Mouse (Mus musculus): ENCODE data around the gene Mrpl21. TPM values are rescaled to one million over a fixed set of nuclear protein-coding genes. Genes with fewer than 3 reads are reported as not detected.

The Mrpl21 gene
- 104 and 113 TPM in 2 replicates for polyA plus RNA-seq (2016; fragmentation: Nextera tagmentation; extraction: Ambion mirVana)

- peak within 1 kb of the TSS; percentile 73 for H3K4me2 ChIP-seq (replicated peaks)
- no peaks in the 10 kb centered on the region for H3K27me3 ChIP-seq (replicated peaks)
- peak; percentile 92 for ATAC-seq (ENCODE audit: low FRiP score, low read depth)
- H3K9ac ChIP-seq = peak within 1 kb of the TSS; percentile 80
- peaks cover 46% of the 10 kb centered on the region for H3K36me3 ChIP-seq
- H3K27ac ChIP-seq = no peak within 1 kb of the TSS
- H3K4me1 ChIP-seq = peaks cover 16% of the 10 kb centered on the region
- peak within 1 kb of the TSS; percentile 73 for H3K4me3 ChIP-seq
- no peaks in the 10 kb centered on the region for H3K9me3 ChIP-seq
- WGBS = under 1% methylated on average over 49 of the region's 49 CpGs
Observed at GRCm38 (mm10) chr19:3282572-3283467, at the start of gene Mrpl21, which contains the start of gene Ighmbp2. Gene Mrpl21, plus strand, starts transcription at chr19:3282901. Gene Ighmbp2, minus strand, starts transcription at chr19:3283017.

DNA sequence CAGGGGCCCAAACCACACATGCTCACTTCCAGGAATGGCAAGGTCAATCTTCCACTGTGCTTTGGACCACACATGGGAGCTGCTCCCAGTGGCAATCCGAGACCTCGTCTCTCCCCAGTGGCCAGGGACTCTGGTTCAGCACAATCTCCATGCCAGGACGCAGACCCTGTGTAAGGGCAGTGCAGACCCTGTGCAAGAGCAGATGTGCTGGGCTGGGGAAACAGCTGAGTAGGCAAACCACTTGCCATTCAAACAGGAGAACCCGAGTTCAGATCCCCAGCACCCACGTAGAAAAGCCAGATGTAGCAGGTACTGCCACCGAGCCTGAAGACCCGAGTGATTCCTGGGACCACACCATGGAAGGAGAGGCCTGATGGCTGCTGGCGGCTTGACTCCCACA lies 22.7 kb upstream of the Mrpl21 start:
- Histone ChIP-seq H3K4me1 (no peaks in the 10 kb centered on the region), H3K36me3 (peaks cover 48% of the 10 kb centered on the region), H3K27me3 (replicated peaks) (no peaks in the 10 kb centered on the region), H3K9ac (no peak overlapping the region), H3K4me3 (no peak overlapping the region), H3K9me3 (no peaks in the 10 kb centered on the region), H3K4me2 (replicated peaks) (no peak overlapping the region), H3K27ac (no peak overlapping the region)
- 93% methylated on average over 8 of the region's 8 CpGs for WGBS
- no peak for ATAC-seq (ENCODE audit: low FRiP score, low read depth)

DNA sequence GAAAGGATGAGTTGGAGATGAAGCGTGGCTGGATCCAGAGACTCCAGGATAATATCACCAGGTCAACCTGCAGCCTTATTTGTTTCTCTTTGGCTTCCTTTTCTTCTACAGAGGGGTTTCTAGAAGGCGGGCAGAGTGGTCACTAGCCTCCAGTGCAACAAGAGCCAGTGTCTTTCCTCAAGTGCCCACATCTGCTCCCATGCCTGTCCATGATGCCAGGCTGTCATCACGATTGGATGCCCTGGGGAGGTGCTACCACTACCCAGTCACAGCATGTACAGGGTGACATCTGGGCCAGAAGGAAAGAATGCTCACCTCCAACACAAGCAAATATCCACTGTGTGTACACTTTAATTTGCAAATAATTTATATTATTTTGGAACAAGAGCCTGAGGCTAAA lies 22.1 kb upstream of the Mrpl21 start:
- Histone ChIP-seq H3K4me1 (no peaks in the 10 kb centered on the region), H3K4me3 (no peak overlapping the region), H3K9ac (no peak overlapping the region), H3K36me3 (peaks cover 54% of the 10 kb centered on the region), H3K9me3 (no peaks in the 10 kb centered on the region), H3K4me2 (replicated peaks) (no peak overlapping the region), H3K27ac (no peak overlapping the region), H3K27me3 (replicated peaks) (no peaks in the 10 kb centered on the region)
- 90% methylated on average over 3 of the region's 3 CpGs for WGBS
- no peak for ATAC-seq (ENCODE audit: low FRiP score, low read depth)

- no peak overlapping the region for H3K27ac ChIP-seq
- H3K4me2 ChIP-seq (replicated peaks) = no peak overlapping the region
- peaks cover 62% of the 10 kb centered on the region for H3K36me3 ChIP-seq
- 93% methylated on average over 7 of the region's 7 CpGs for WGBS
- H3K27me3 ChIP-seq (replicated peaks) = no peaks in the 10 kb centered on the region
- no peak overlapping the region for H3K9ac ChIP-seq
- no peak for ATAC-seq (ENCODE audit: low FRiP score, low read depth)
- H3K9me3 ChIP-seq = no peaks in the 10 kb centered on the region
- H3K4me3 ChIP-seq = no peak overlapping the region
- no peaks in the 10 kb centered on the region for H3K4me1 ChIP-seq
Observed at GRCm38 (mm10) chr19:3261336-3261735, 21.4 kb upstream of the Mrpl21 start.

- WGBS = 90% methylated on average over 12 of the region's 12 CpGs
- Histone ChIP-seq H3K9me3 (no peaks in the 10 kb centered on the region), H3K4me1 (no peaks in the 10 kb centered on the region), H3K9ac (no peak overlapping the region), H3K36me3 (peaks cover 68% of the 10 kb centered on the region), H3K4me2 (replicated peaks) (no peak overlapping the region), H3K27me3 (replicated peaks) (no peaks in the 10 kb centered on the region), H3K4me3 (no peak overlapping the region), H3K27ac (no peak overlapping the region)
- ATAC-seq (ENCODE audit: low FRiP score, low read depth) = no peak
Observed at GRCm38 (mm10) chr19:3261764-3262525, 20.8 kb upstream of the Mrpl21 start.

DNA sequence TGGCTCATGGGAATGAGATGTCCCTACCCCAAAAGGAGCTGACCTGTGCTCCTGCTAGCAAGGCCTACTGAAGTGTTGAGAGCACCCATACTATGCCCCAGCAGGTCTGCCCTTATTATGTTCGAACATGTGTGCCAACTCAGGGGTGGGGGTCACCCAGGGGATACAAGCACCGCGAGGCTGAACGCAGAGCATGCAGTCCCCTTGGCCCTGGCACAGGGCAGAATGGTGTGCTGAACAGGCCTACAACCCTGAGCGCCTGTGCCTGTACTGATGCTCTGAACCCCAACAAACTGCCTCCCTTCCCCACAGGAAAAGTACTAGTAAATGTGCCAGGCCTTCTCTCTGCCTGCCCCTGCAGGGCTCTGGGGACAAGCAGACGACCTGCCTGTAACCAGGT lies 18.4 kb upstream of the Mrpl21 start:
- H3K4me2 ChIP-seq (replicated peaks) = no peak overlapping the region
- H3K4me1 ChIP-seq = no peaks in the 10 kb centered on the region
- 95% methylated on average over 6 of the region's 6 CpGs for WGBS
- H3K9me3 ChIP-seq = no peaks in the 10 kb centered on the region
- no peak overlapping the region for H3K27ac ChIP-seq
- no peak for ATAC-seq (ENCODE audit: low FRiP score, low read depth)
- no peak overlapping the region for H3K9ac ChIP-seq
- H3K36me3 ChIP-seq = peaks cover 92% of the 10 kb centered on the region
- no peaks in the 10 kb centered on the region for H3K27me3 ChIP-seq (replicated peaks)
- H3K4me3 ChIP-seq = no peak overlapping the region

DNA sequence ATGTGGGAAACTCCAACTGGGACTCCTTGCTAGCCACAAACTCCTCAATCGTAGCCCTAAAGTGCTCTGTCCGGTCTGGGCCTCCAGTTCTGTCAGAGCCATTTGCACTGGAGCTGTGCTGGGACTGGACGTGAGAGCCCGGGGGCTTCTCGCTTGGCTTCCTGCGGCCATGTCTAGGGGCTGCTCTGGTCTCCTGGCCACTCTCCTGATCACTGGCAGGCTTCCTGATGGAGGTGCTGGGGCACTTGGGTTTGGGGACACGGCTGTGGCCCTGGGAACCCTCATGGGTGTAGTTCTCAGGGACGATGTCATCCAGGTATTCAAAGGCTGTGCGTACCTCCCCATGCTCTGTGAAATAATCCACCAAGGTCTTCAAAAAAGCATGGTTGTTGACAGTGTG lies 17.5 kb upstream of the Mrpl21 start:
- no peaks in the 10 kb centered on the region for H3K9me3 ChIP-seq
- peaks cover 92% of the 10 kb centered on the region for H3K36me3 ChIP-seq
- 94% methylated on average over 9 of the region's 9 CpGs for WGBS
- no peak overlapping the region for H3K27ac ChIP-seq
- no peak overlapping the region for H3K9ac ChIP-seq
- H3K4me1 ChIP-seq = no peaks in the 10 kb centered on the region
- H3K27me3 ChIP-seq (replicated peaks) = no peaks in the 10 kb centered on the region
- no peak for ATAC-seq (ENCODE audit: low FRiP score, low read depth)
- H3K4me3 ChIP-seq = no peak overlapping the region
- no peak overlapping the region for H3K4me2 ChIP-seq (replicated peaks)

GRCm38 (mm10) chr19:3266136-3266535 lies 16.6 kb upstream of the Mrpl21 start:
- 82% methylated on average over 5 of the region's 5 CpGs for WGBS
- Histone ChIP-seq H3K27me3 (replicated peaks) (no peaks in the 10 kb centered on the region), H3K9me3 (no peaks in the 10 kb centered on the region), H3K36me3 (peaks cover 92% of the 10 kb centered on the region), H3K9ac (no peak overlapping the region), H3K27ac (no peak overlapping the region), H3K4me3 (no peak overlapping the region), H3K4me1 (no peaks in the 10 kb centered on the region), H3K4me2 (replicated peaks) (no peak overlapping the region)
- ATAC-seq (ENCODE audit: low FRiP score, low read depth) = no peak

GRCm38 (mm10) chr19:3266676-3267075 lies 16.0 kb upstream of the Mrpl21 start:
- Histone ChIP-seq H3K4me2 (replicated peaks) (no peak overlapping the region), H3K9ac (no peak overlapping the region), H3K27ac (no peak overlapping the region), H3K4me1 (no peaks in the 10 kb centered on the region), H3K9me3 (no peaks in the 10 kb centered on the region), H3K27me3 (replicated peaks) (no peaks in the 10 kb centered on the region), H3K4me3 (no peak overlapping the region), H3K36me3 (peaks cover 92% of the 10 kb centered on the region)
- no peak for ATAC-seq (ENCODE audit: low FRiP score, low read depth)
- 92% methylated on average over 4 of the region's 4 CpGs for WGBS

GRCm38 (mm10) chr19:3267340-3267739 lies 15.4 kb upstream of the Mrpl21 start:
- Histone ChIP-seq H3K36me3 (peaks cover 93% of the 10 kb centered on the region), H3K4me2 (replicated peaks) (no peak overlapping the region), H3K4me3 (no peak overlapping the region), H3K27me3 (replicated peaks) (no peaks in the 10 kb centered on the region), H3K27ac (no peak overlapping the region), H3K9me3 (no peaks in the 10 kb centered on the region), H3K9ac (no peak overlapping the region), H3K4me1 (no peaks in the 10 kb centered on the region)
- ATAC-seq (ENCODE audit: low FRiP score, low read depth) = no peak
- WGBS = 97% methylated on average over 4 of the region's 4 CpGs

DNA sequence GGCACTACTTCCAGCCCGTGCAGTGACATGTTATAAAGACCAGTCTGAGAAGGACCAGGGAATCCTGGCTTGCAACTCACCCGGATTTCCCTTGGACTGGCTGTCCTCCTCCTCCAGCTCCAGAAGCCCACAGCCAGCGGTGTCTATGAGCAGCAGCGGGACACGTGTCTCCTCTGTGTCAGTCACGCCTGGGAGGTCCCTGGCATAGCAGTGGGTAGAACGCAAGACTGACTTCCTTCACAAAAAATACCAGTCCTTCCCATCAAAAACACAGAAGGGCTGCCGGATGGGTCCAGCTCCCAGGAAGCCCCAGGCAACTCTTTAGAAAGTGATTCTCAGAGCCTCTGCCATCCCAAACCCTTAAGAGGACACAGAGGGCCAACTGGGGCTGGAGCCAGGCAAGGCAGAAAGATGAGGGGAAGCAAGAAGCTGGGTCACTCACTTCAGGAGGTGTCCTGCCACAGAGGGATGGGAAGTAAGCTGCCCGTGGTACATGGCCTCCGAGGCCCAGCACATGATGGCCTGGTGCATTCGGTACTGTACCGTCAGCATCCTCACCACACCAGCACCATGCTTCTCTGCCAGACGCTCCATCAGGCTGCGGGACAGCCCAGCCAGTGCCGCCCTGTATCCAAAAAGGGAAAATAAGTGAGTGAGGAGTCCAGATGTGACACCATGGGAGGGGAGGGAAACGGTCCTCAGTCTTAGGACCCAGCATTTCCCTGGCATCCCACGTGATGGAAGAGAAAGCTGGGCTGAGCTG lies 14.3 kb upstream of the Mrpl21 start:
- no peaks in the 10 kb centered on the region for H3K4me1 ChIP-seq
- H3K4me2 ChIP-seq (replicated peaks) = no peak overlapping the region
- H3K27ac ChIP-seq = no peak overlapping the region
- WGBS = 94% methylated on average over 17 of the region's 17 CpGs
- no peaks in the 10 kb centered on the region for H3K27me3 ChIP-seq (replicated peaks)
- no peak for ATAC-seq (ENCODE audit: low FRiP score, low read depth)
- H3K36me3 ChIP-seq = peaks cover 99% of the 10 kb centered on the region
- no peaks in the 10 kb centered on the region for H3K9me3 ChIP-seq
- no peak overlapping the region for H3K9ac ChIP-seq
- no peak overlapping the region for H3K4me3 ChIP-seq

- H3K36me3 ChIP-seq = peaks cover 99% of the 10 kb centered on the region
- H3K4me2 ChIP-seq (replicated peaks) = no peak overlapping the region
- 89% methylated on average over 9 of the region's 9 CpGs for WGBS
- no peak for ATAC-seq (ENCODE audit: low FRiP score, low read depth)
- H3K27ac ChIP-seq = no peak overlapping the region
- H3K9ac ChIP-seq = no peak overlapping the region
- H3K4me1 ChIP-seq = no peaks in the 10 kb centered on the region
- H3K9me3 ChIP-seq = no peaks in the 10 kb centered on the region
- H3K27me3 ChIP-seq (replicated peaks) = no peaks in the 10 kb centered on the region
- no peak overlapping the region for H3K4me3 ChIP-seq
Observed at GRCm38 (mm10) chr19:3269279-3269678, 13.4 kb upstream of the Mrpl21 start.

Measured in neural tube, embryonic 12.5 days (tissue).